Mouse (Mus musculus) adrenal gland, postnatal 4 days (tissue): ENCODE measurements around the gene Ces1g. TPM values are rescaled to one million over a fixed set of nuclear protein-coding genes. Genes with fewer than 3 reads are reported as not detected.
A peak's percentile ranks its signal among the peaks of the same experiment; 100 is the strongest.

ENCODE experiments used
- DNase-seq, 2 experiments: peaks; one replicate each; pipeline ENCODE4 v3.0.0; 2021 to 2022; ENCODE audit warnings: low spot score in 2 of 2, mixed read lengths in 2 of 2
- long read RNA-seq, 2 experiments: library from polyadenylated mRNA; stranded (forward); transcript quantifications; one replicate each; pipeline ENCODE4 v2.0.0; 2021
- total RNA-seq, 2 experiments: library from RNA; stranded (reverse); gene quantifications; 2 replicates each; pipeline ENCODE4 v1.2.3; 2021

Ces1g gene
- 1 to 10 TPM in 1 of 2 experiments, not detected in 1; 1.8 TPM for total RNA-seq
- long read RNA-seq, experiment 1 = 0 reads
- long read RNA-seq, experiment 2 = 0 reads

DNA sequence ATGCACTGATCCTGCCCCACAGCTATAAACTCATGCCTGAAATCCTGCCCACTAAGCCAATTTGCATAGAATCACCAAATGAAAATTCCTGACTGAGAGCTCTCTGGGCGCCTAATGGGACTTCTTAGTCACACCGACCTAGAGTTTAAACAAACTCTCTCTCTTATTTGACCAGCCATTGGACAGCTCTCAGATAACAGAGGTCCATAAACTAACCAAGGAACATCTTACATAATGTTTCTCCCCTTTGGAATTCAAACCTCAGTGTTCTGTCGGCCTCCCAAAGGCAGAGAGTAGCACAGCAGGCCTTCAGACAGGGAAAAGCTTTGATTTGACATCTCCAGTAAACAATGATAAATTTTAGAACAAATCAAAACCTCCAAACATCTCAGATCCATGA lies at the start of gene Ces1g:
Gene Ces1g, minus strand, starts transcription at position 102 of the 400 bp plus-strand sequence.
- no peak for DNase-seq

- DNase-seq = no peak
Observed at GRCm38 (mm10) chr8:93379625-93380024, 42.5 kb upstream of the Ces1g start, which contains the start of gene Ces1h. Ces1h (minus strand) TSS chr8:93379725.

DNA sequence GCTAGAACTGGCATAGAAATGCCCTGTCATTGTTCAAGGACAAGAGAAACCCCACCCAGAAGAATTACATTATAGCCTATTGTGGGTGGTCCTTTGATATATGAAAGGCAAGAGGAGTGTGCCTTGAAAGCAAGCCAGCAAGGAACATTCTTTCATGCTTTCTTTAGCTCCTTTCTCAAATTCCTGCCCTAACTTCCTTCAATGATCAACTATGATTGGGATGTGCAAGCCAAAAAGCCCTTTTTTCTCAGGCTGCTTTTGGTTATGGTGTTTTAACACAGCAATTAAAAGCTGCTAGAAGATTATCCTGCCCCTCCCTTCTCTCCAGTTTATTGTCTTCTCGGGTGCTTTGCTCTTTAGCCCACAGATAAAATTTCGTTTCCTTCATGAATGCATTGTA lies 32.4 kb upstream of the Ces1g start:
- DNase-seq = no peak

GRCm38 (mm10) chr8:93360113-93360512 lies 23.0 kb upstream of the Ces1g start:
- DNase-seq = no peak

- DNase-seq = no peak
Observed at GRCm38 (mm10) chr8:93339531-93339930, 2.4 kb upstream of the Ces1g start.

GRCm38 (mm10) chr8:93332703-93333102 lies 4.4 kb downstream of the Ces1g start:
- DNase-seq = no peak

GRCm38 (mm10) chr8:93331151-93331550 lies 6.0 kb downstream of the Ces1g start:
- DNase-seq = no peak

GRCm38 (mm10) chr8:93325123-93325522 lies 12.0 kb downstream of the Ces1g start:
- no peak for DNase-seq

GRCm38 (mm10) chr8:93317031-93317430 lies 20.1 kb downstream of the Ces1g start:
- DNase-seq = no peak

DNA sequence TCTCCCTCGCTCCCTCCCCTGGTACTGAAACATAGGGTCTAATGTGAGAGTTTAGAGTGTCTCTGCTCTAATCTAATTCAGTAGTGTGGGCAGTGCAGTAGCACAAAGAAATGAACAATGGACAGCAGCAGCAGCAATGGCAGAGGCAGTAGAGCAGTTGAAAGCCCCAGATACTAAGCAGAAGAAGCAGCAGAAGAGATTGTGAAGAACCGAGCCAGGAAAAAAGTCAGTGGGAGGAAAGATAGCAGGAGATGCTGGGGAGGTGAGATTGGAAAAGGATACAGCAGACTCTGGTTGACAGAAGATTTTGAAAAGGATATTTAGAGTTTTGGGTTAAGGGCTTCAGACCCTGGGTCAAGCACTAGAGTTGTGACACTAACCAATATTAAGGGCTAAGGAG lies 21.6 kb downstream of the Ces1g start:
- no peak for DNase-seq

- no peak for DNase-seq
Observed at GRCm38 (mm10) chr8:93283896-93284295, 53.2 kb downstream of the Ces1g start.

DNA sequence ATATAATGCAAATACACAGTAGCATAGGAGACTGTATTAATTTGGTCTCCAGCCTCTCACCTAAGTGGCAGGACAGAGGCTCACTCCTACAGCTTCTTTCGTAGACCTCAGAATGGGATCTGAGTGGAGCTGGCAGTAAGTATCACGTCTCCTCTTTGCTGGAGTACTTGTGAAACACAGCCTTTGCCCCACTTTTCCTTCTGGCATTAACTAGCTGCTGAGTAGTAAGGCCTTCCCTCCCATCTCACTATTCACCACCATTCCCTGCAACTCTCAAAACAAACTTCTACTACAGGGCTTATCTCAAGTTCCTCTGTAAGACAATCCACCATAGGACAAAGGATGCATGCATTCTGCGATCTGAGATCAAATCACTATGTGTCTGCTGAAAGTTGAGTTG lies 54.8 kb downstream of the Ces1g start:
- no peak for DNase-seq

GRCm38 (mm10) chr8:93279556-93279955 lies 57.6 kb downstream of the Ces1g start, which contains the start of gene Ces1f:
Ces1f (minus strand) TSS chr8:93279747.
- no peak for DNase-seq

- no peak for DNase-seq
Observed at GRCm38 (mm10) chr8:93278176-93278805, 58.8 kb downstream of the Ces1g start.

DNA sequence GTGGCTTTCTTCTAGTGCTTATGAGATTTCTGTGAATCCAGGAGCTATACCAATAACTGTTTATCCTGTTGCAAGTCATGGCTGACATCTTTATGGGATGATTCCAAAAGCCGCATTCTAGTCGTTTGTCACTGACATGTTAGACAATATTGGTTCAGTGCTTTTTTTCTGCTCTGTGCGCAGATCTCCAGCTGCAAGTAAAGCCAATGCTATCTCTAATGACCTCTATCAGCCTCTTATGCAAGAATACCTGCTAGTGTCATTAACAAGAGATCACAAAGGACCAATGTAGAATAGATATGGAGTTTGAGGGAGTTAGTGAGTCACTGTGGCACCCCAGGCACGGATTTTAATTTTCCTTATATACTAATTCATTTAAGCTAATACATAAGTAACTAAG lies 62.5 kb downstream of the Ces1g start:
- no peak for DNase-seq

DNA sequence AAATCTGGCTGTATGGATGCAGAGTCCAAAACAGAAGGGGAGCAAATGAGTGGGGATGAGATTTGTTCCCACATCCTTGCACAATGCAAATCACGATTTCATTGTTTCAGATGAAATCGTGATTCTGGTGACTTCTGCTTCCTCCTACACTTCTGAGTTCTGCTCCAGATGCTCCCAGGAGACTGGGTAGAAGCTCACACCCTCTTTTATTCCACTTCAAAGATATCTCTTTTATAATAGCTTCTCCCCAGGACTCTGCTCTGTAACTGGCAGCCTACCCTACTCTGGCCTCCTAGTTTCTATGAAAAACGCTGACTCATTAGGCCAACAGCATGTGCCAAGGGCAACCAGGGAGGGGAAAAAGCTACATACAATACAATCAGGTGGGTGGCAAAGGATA lies 63.8 kb downstream of the Ces1g start:
- DNase-seq = no peak

GRCm38 (mm10) chr8:93272686-93273085 lies 64.4 kb downstream of the Ces1g start:
- DNase-seq = peak in 1 of 2 experiments; percentile 14

DNA sequence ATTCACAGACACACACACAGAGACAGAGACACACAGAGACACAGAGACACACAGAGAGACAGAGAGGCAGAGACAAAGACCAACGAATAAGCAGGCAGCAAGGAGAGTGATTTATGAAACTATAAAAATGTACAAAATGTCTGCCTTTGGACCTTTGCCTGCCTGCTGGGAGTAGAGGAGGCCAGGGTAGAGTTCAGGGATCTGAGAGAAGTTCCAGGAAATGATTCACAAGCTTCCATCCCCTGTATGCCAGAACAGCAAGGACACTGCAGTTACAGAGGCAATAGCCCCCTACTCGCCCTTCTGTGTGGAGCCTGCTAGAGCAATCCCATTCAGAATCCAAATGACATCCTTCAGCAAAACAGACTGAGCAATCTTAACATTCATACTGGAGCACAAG lies 75.7 kb downstream of the Ces1g start:
- DNase-seq = no peak

- no peak for DNase-seq
Observed at GRCm38 (mm10) chr8:93252400-93252925, 84.6 kb downstream of the Ces1g start.
